Mouse (Mus musculus) cerebellum, adult 2 months (tissue): ENCODE data around the gene Usp22.
A peak's percentile ranks its signal among the peaks of the same experiment; 100 is the strongest.

Experiments
- CTCF ChIP-seq: fragments of 200-500 bp; IDR thresholded peaks from 2 replicates; pipeline ENCODE4 v1.5.1; 2011; ENCODE audit warnings: low read depth, mild to moderate bottlenecking, control low read depth, low read length, moderate library complexity, borderline replicate concordance; ENCODE audit not compliant: insufficient read depth
- POLR2A ChIP-seq: fragments of 200-500 bp; IDR thresholded peaks from 2 replicates; pipeline ENCODE4 v1.6.1; 2011; ENCODE audit warnings: low read length, control low read depth, borderline replicate concordance; ENCODE audit not compliant: insufficient read depth

DNA sequence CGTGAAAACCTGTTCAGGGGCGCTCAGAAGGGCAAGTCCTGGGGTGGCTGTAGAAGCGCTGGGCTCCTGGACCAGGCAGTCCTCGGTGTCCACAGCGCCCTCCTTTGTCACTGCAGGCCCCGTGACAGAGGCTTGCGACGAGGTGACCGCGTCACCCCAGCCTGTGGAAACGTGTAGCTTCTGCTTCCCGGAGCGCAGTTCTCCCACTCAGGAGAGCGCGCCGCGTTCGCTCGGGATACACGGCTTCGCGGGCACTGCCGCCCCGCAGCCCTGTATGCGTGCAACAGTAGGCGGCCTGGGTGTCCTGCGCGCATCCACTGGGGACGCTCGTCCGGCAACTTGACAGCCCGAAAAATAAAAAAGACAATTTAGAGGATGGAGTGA is 27.6 kb downstream of the Usp22 start:
- TF ChIP-seq CTCF, result peak; percentile 18; the same call in 1 of the 2 replicates
- no peak for TF ChIP-seq POLR2A
